Mouse (Mus musculus) liver, embryonic 16.5 days (tissue): ENCODE measurements at regions not wholly inside any gene's neighbourhood (a gene's known extent, or its start where the extent isn't known, plus 50 kb on each side); places are given as distances from the start of the nearest gene placed in this dataset.

ENCODE experiments used
- ATAC-seq: fragments of 200-750 bp; cut with Nextera tagmentation; 2 replicates; pipeline ENCODE4 v1.8.0; 2017; ENCODE audit warnings: low read depth, mild to moderate bottlenecking, moderate number of reproducible peaks, moderate library complexity
- H3K27ac ChIP-seq: fragments of 300-500 bp; sonication (generic); 2 replicates; pipeline ENCODE4 v1.5.1; 2014; ENCODE audit warnings: mild to moderate bottlenecking, low read length
- H3K27me3 ChIP-seq: fragments of 300-500 bp; sonication (generic); 2 replicates; pipeline ENCODE4 v1.6.1; 2014; ENCODE audit warnings: low read depth, low read length, mixed read lengths; ENCODE audit not compliant: control insufficient read depth, insufficient read depth
- H3K36me3 ChIP-seq: fragments of 300-500 bp; sonication (generic); 2 replicates; pipeline ENCODE4 v1.6.1; 2014; ENCODE audit warnings: mild to moderate bottlenecking; ENCODE audit not compliant: control insufficient read depth, insufficient read depth
- H3K4me1 ChIP-seq: fragments of 300-500 bp; sonication (generic); 2 replicates; pipeline ENCODE4 v1.6.1; 2014; ENCODE audit warnings: low read depth, low read length, mixed read lengths; ENCODE audit not compliant: control insufficient read depth
- H3K4me2 ChIP-seq: fragments of 300-500 bp; sonication (generic); 2 replicates; pipeline ENCODE4 v1.6.1; 2014; ENCODE audit warnings: low read depth, low read length, mixed read lengths
- H3K4me3 ChIP-seq: fragments of 300-500 bp; sonication (generic); 2 replicates; pipeline ENCODE4 v1.5.1; 2014; ENCODE audit warnings: low read depth, mild to moderate bottlenecking, low read length
- H3K9ac ChIP-seq: fragments of 300-500 bp; sonication (generic); 2 replicates; pipeline ENCODE4 v1.6.1; 2014; ENCODE audit warnings: low read depth, low read length
- H3K9me3 ChIP-seq: fragments of 300-500 bp; sonication (generic); replicated peaks from 2 replicates; pipeline ENCODE4 v1.6.1; 2016; ENCODE audit warnings: low read length; ENCODE audit not compliant: control insufficient read depth
- WGBS: fragments of 180-500 bp; shearing (Covaris S2); extraction: QIAGEN DNeasy Blood & Tissue Kit; methylation state at CpG from one replicate; pipeline ENCODE4 v1.1.7; 2014; ENCODE audit not compliant: insufficient replicate concordance; 5-methylcytosine and 5-hydroxymethylcytosine counted together

GRCm38 (mm10) chr17:3248875-3249274 is 77.5 kb upstream of the Tiam2 start:
- 70% methylated on average over 6 of the region's 6 CpGs for WGBS
- Histone ChIP-seq H3K27me3 (no peaks in the 10 kb centered on the region), H3K9me3 (no peaks in the 10 kb centered on the region), H3K9ac (no peak overlapping the region), H3K27ac (no peak overlapping the region), H3K4me1 (peaks cover 11% of the 10 kb centered on the region), H3K4me3 (no peak overlapping the region), H3K36me3 (no peaks in the 10 kb centered on the region), H3K4me2 (no peak overlapping the region)
- no peak for ATAC-seq

- ATAC-seq, result no peak
- Histone ChIP-seq H3K4me2 (no peak overlapping the region), H3K4me1 (peaks cover 11% of the 10 kb centered on the region), H3K9me3 (no peaks in the 10 kb centered on the region), H3K36me3 (no peaks in the 10 kb centered on the region), H3K27ac (no peak overlapping the region), H3K9ac (no peak overlapping the region), H3K27me3 (no peaks in the 10 kb centered on the region), H3K4me3 (no peak overlapping the region)
- 80% methylated on average over 7 of the region's 7 CpGs for WGBS
Measured at GRCm38 (mm10) chr17:3249320-3249719, 77.1 kb upstream of the Tiam2 start.

DNA sequence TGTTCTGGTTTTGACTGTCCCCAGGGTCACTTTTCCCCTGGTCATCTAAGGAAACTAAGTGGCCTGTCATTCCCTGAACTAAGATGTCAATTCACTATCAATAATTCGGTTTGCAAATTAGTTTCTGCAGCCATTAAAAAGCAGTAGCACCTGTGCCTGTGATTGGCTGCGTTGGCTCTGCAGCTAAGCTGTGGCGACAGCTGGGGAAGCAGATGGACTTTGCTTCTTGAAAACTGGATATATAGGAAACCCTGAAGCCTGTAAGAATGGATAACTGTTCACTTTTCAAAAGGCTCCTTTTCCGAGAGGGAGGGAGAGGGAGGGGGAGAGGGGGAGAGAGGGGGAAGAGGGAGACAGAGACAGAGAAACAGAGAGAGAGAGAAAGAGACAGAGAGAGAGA is 75.2 kb upstream of the Tiam2 start:
- WGBS, result 83% methylated on average over 4 of the region's 4 CpGs
- Histone ChIP-seq H3K4me2 (no peak overlapping the region), H3K9ac (no peak overlapping the region), H3K27me3 (no peaks in the 10 kb centered on the region), H3K36me3 (no peaks in the 10 kb centered on the region), H3K27ac (no peak overlapping the region), H3K4me1 (peaks cover 6% of the 10 kb centered on the region), H3K4me3 (no peak overlapping the region), H3K9me3 (no peaks in the 10 kb centered on the region)
- ATAC-seq, result no peak

DNA sequence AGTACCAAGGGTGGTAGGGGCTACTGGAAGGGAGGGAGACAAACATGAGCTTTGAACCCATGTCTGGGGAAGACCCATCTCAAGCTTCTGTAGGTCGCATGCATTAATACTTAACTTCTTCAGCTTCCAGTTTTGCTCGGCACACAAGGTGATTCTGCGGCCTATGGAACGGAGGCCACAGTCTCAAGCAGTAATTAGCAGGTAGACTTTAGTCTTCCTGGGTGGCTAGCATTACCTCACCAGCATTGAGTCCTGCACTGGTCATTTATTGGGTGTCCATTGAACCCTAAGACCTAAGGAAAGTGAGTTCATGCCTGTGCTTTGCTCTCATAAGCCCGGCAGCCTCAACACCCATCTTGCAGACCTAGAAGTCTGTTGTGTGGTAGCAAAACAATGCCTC is 74.4 kb upstream of the Tiam2 start:
- no peaks in the 10 kb centered on the region for H3K36me3 ChIP-seq
- H3K4me3 ChIP-seq, result no peak overlapping the region
- H3K4me2 ChIP-seq, result no peak overlapping the region
- no peak overlapping the region for H3K9ac ChIP-seq
- 79% methylated on average over 5 of the region's 5 CpGs for WGBS
- no peaks in the 10 kb centered on the region for H3K4me1 ChIP-seq
- no peaks in the 10 kb centered on the region for H3K9me3 ChIP-seq
- H3K27me3 ChIP-seq, result no peaks in the 10 kb centered on the region
- no peak for ATAC-seq
- H3K27ac ChIP-seq, result no peak overlapping the region

DNA sequence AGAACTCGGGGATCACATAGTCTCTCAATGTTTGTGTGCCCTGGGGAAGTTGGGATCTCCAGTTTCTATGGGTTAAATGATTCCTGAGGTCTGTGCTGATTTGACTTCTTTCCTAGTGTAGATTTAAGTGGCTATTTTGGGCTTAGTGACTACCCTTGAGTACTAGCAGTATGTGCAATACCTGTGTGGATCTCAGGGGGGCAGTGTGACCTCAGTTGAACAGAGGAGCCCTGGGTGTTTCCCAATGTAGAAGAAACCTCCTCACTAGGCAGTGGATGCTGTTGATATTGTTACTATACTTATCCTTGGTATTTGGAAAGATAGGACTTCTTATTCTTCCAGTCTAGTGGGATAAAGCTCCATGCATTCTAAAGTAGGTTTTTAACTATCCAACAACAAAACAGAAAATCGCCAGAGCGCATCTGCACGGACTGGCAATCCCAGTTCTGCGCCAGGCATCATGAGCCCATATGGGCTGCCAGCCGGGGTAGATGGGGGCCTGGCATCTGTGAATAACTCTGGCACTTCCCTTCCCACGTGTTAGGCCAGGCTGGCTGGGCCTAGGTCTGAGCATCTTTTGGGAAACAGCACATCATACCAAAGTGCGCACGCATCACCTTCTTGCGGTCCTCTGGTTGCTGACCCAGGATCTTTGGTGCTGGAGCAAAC is 72.7 kb upstream of the Tiam2 start:
- Histone ChIP-seq H3K27me3 (no peaks in the 10 kb centered on the region), H3K4me1 (no peaks in the 10 kb centered on the region), H3K27ac (no peak overlapping the region), H3K36me3 (no peaks in the 10 kb centered on the region), H3K4me2 (no peak overlapping the region), H3K4me3 (no peak overlapping the region), H3K9me3 (no peaks in the 10 kb centered on the region), H3K9ac (no peak overlapping the region)
- ATAC-seq, result no peak
- 81% methylated on average over 10 of the region's 10 CpGs for WGBS

DNA sequence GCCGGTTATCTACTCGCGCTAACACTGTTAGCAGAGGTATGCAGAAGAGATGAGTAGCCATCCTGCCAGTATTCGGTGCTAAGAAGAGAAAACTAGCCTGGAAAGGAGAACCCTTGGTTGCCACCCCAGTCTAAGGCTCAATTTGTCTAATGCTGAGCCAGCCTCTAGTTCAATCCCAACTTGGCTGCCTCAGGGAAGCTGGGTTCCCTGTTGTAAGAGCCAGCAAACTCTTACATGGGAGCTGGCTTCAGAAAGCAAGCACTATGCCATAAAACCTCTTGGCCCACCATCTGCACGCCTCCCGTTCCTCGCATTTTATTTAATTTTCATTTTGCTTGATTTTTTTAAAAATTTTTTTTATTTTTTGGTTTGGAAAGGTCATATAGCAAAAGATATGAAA is 69.6 kb upstream of the Tiam2 start:
- no peak overlapping the region for H3K27ac ChIP-seq
- no peaks in the 10 kb centered on the region for H3K4me1 ChIP-seq
- H3K4me3 ChIP-seq, result no peak overlapping the region
- H3K9ac ChIP-seq, result no peak overlapping the region
- H3K4me2 ChIP-seq, result no peak overlapping the region
- WGBS, result 83% methylated on average over 7 of the region's 7 CpGs
- H3K27me3 ChIP-seq, result no peaks in the 10 kb centered on the region
- no peaks in the 10 kb centered on the region for H3K9me3 ChIP-seq
- ATAC-seq, result no peak
- H3K36me3 ChIP-seq, result no peaks in the 10 kb centered on the region

GRCm38 (mm10) chr17:3258811-3259510 is 67.4 kb upstream of the Tiam2 start:
- ATAC-seq, result no peak
- Histone ChIP-seq H3K27me3 (no peaks in the 10 kb centered on the region), H3K4me2 (no peak overlapping the region), H3K9me3 (no peaks in the 10 kb centered on the region), H3K4me3 (no peak overlapping the region), H3K4me1 (no peaks in the 10 kb centered on the region), H3K9ac (no peak overlapping the region), H3K36me3 (no peaks in the 10 kb centered on the region), H3K27ac (no peak overlapping the region)
- WGBS, result 82% methylated on average over 9 of the region's 9 CpGs

GRCm38 (mm10) chr17:3260796-3261195 is 65.6 kb upstream of the Tiam2 start:
- 79% methylated on average over 11 of the region's 11 CpGs for WGBS
- H3K4me2 ChIP-seq, result no peak overlapping the region

More at GRCm38 (mm10) chr17:3260796-3261195, 65.6 kb upstream of the Tiam2 start:
- ATAC-seq, result no peak
- Histone ChIP-seq H3K36me3 (no peaks in the 10 kb centered on the region), H3K4me3 (no peak overlapping the region), H3K4me1 (no peaks in the 10 kb centered on the region), H3K27ac (no peak overlapping the region), H3K9me3 (no peaks in the 10 kb centered on the region), H3K9ac (no peak overlapping the region), H3K27me3 (no peaks in the 10 kb centered on the region)
